Mouse (Mus musculus) intestine, postnatal 0 days (tissue): Measurements from ENCODE around the gene Gng8. TPM values are rescaled to one million over a fixed set of nuclear protein-coding genes. Genes with fewer than 3 reads are reported as not detected.
A peak's percentile ranks its signal among the peaks of the same experiment; 100 is the strongest.

Experiments
- ATAC-seq: fragments of 200-750 bp; cut with Nextera tagmentation; 2 replicates; pipeline ENCODE4 v1.8.0; 2017; ENCODE audit warnings: mild to moderate bottlenecking, moderate TSS enrichment, moderate library complexity
- H3K27ac ChIP-seq: fragments of 300-500 bp; sonication (generic); 2 replicates; pipeline ENCODE4 v1.5.1; 2014; ENCODE audit warnings: mild to moderate bottlenecking, low read depth, low read length, moderate library complexity
- H3K27me3 ChIP-seq: fragments of 300-500 bp; sonication (generic); replicated peaks from 2 replicates; pipeline ENCODE4 v1.6.1; 2014; ENCODE audit warnings: low read length, mixed read lengths; ENCODE audit not compliant: control insufficient read depth, insufficient read depth
- H3K36me3 ChIP-seq: fragments of 300-500 bp; sonication (generic); 2 replicates; pipeline ENCODE4 v1.6.1; 2014; ENCODE audit warnings: mild to moderate bottlenecking, moderate library complexity; ENCODE audit not compliant: control insufficient read depth, insufficient read depth
- H3K4me1 ChIP-seq: fragments of 300-500 bp; sonication (generic); replicated peaks from 2 replicates; pipeline ENCODE4 v1.6.1; 2014; ENCODE audit warnings: antibody characterized with exemption, low read length, mixed read lengths; ENCODE audit not compliant: control insufficient read depth, insufficient read depth
- H3K4me2 ChIP-seq: fragments of 300-500 bp; sonication (generic); replicated peaks from 2 replicates; pipeline ENCODE4 v1.6.1; 2014; ENCODE audit warnings: low read depth, mild to moderate bottlenecking, moderate library complexity
- H3K4me3 ChIP-seq: fragments of 300-500 bp; sonication (generic); 2 replicates; pipeline ENCODE4 v1.5.1; 2014; ENCODE audit warnings: low read depth, low read length
- H3K9ac ChIP-seq: fragments of 300-500 bp; sonication (generic); 2 replicates; pipeline ENCODE4 v1.6.1; 2014; ENCODE audit warnings: mild to moderate bottlenecking, low read depth, low read length
- H3K9me3 ChIP-seq: fragments of 300-500 bp; sonication (generic); 2 replicates; pipeline ENCODE4 v1.6.1; 2016; ENCODE audit warnings: mixed run types; ENCODE audit not compliant: control insufficient read depth
- CTCF ChIP-seq: sonication (generic); IDR thresholded peaks from 2 replicates; pipeline ENCODE4 v1.5.1; 2016; ENCODE audit warnings: low read depth, mild to moderate bottlenecking, control low read depth, antibody characterized with exemption, moderate library complexity
- whole genome bisulfite sequencing: fragments of 180-500 bp; shearing (Covaris S2); extraction: QIAGEN DNeasy Blood & Tissue Kit; methylation state at CpG from one replicate; pipeline ENCODE4 v1.1.7; 2014; 5-methylcytosine and 5-hydroxymethylcytosine counted together
- polyA plus RNA-seq: library from polyadenylated mRNA; unstranded; fragments of >200 nt; fragmentation: Nextera tagmentation; extraction: Ambion mirVana; gene quantifications from 2 replicates; pipeline ENCODE4 v1.2.1, GENCODE M21; 2015

The Gng8 gene
- polyA plus RNA-seq, 1 experiment from 2014 or later, result 4.7 TPM

DNA sequence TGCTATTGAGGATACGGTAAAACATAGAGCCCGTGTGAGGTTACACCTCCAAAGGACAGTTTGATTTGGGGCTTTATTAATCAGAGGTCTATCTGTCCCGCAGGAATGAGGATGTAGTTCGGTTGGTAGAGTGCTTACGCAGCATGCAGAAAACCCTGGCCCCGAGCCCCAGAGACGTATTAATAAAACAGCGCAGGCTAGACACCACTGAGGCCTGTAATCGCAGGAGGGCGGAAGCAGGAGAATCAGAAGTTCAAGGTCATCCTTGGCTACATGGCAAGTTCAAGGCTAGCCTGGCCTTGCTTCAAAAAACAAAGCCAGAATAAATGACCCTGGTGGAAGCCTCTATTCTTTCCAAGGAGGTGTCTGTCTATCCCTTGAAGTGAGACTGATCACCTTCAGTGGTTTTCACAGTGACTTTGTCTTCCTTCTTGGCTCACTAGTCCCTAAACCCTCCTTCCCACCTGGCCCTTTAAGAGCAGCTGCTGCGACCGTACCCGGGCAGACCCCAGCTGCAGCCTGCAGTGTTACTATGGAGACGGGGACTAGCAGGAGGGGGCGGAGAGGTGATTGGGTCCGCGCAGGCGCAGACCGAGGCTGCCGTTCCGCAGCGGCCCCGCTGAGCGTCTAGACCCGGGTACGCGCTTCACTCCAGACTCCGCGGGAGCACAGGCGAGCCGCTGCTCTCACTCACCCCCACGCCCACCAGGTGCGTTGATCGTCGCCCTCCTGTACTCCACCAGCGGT, 52.6 kb downstream of the Gng8 start, which contains the start of gene Pnmal2:
TSS of gene Pnmal2 (plus strand) at position 622 of the 747 bp plus-strand sequence.
- no peak for TF ChIP-seq CTCF
- Histone ChIP-seq H3K27ac (no peak within 1 kb of the TSS), H3K36me3 (no peaks in the 10 kb centered on the region), H3K4me1 (peaks cover 5% of the 10 kb centered on the region; the same call in 1 of the 2 replicates), H3K9me3 (no peaks in the 10 kb centered on the region), H3K9ac (peak within 1 kb of the TSS; percentile 44; the same call in 1 of the 2 replicates), H3K4me2 (peak within 1 kb of the TSS; percentile 78), H3K27me3 (peaks cover 49% of the 10 kb centered on the region), H3K4me3 (peak within 1 kb of the TSS; percentile 57)
- ATAC-seq, result peak; percentile 28; the same call in 1 of the 2 replicates
- WGBS, result 19% methylated on average over 36 of the region's 36 CpGs

DNA sequence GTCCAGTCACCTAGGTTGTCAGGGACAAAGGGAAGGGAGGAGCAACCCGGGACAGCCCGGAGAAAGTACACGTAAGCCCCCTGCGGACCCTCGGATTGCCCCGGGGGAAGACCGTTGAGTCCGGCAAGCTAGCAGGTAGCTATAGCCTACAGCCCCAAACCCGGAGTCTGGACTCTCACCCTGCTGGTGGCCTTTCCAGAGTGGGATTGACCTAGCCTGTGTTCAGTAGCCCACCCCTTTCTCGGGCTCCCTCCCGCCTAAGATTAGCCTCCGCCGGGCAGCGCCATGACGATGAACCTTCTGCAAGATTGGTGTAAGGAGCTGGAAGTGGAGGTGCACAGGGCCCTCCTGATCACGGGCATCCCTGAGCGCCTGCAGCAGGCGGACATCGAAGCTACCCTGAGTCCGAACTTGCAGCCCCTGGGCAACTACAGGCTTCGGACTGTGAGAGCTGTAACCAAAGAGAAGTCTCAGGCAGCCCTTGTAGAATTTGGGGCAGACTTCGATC, 53.3 kb downstream of the Gng8 start:
- no peaks in the 10 kb centered on the region for H3K9me3 ChIP-seq
- WGBS, result 5% methylated on average over 22 of the region's 22 CpGs
- peaks cover 7% of the 10 kb centered on the region; the same call in 1 of the 2 replicates for H3K4me1 ChIP-seq
- peak overlapping the region; percentile 57 for H3K4me3 ChIP-seq
- no peak; the same call in 1 of the 2 replicates for ATAC-seq
- peaks cover 54% of the 10 kb centered on the region for H3K27me3 ChIP-seq
- H3K9ac ChIP-seq, result peak overlapping the region; percentile 44; the same call in 1 of the 2 replicates
- no peak for TF ChIP-seq CTCF
- no peak overlapping the region for H3K27ac ChIP-seq
- no peaks in the 10 kb centered on the region for H3K36me3 ChIP-seq
- H3K4me2 ChIP-seq, result peak overlapping the region; percentile 78

Other genes with a start within 250 kb of the Gng8 start
- not detected in 2 replicates for gene Ceacam15, start 216.1 kb upstream of the Gng8 start, polyA plus RNA-seq
- not detected in 2 replicates for gene Ceacam9, start 169.9 kb upstream of the Gng8 start, polyA plus RNA-seq
- gene Ap2s1, start 153.4 kb upstream of the Gng8 start, polyA plus RNA-seq, result 316 and 329 TPM in 2 replicates
- 19.8 and 22.8 TPM in 2 replicates for gene Slc1a5, start 110.4 kb upstream of the Gng8 start, polyA plus RNA-seq
- 33.7 and 35.8 TPM in 2 replicates for gene Strn4, start 75.9 kb upstream of the Gng8 start, polyA plus RNA-seq
- 12.3 and 12.7 TPM in 2 replicates for gene Fkrp, start 75.1 kb upstream of the Gng8 start, polyA plus RNA-seq
- gene Prkd2, start 48.9 kb upstream of the Gng8 start, polyA plus RNA-seq, result 9.2 and 11.2 TPM in 2 replicates
- 3.4 and 3.7 TPM in 2 replicates for gene Dact3, start 16.5 kb upstream of the Gng8 start, polyA plus RNA-seq
- 1.7 and 1.8 TPM in 2 replicates for gene Ptgir, start 14.7 kb downstream of the Gng8 start, polyA plus RNA-seq
- gene Calm3, start 32.3 kb downstream of the Gng8 start, polyA plus RNA-seq, result 236 and 241 TPM in 2 replicates
- 3.3 and 3.6 TPM in 2 replicates for gene Pnmal2, start 52.9 kb downstream of the Gng8 start, polyA plus RNA-seq
- 2.0 and 2.2 TPM in 2 replicates for gene Pnmal1, start 67.9 kb downstream of the Gng8 start, polyA plus RNA-seq
- gene Gm42372, start 91.3 kb downstream of the Gng8 start, polyA plus RNA-seq, result 0.09 and 0.10 TPM in 2 replicates
- gene Ccdc8, start 100.9 kb downstream of the Gng8 start, polyA plus RNA-seq, result 3.6 and 4.0 TPM in 2 replicates
- 44.4 and 45.0 TPM in 2 replicates for gene Ppp5c, start 136.1 kb downstream of the Gng8 start, polyA plus RNA-seq
- gene Hif3a, start 170.6 kb downstream of the Gng8 start, polyA plus RNA-seq, result 15.9 and 18.4 TPM in 2 replicates
- gene Psg16, start 182.3 kb downstream of the Gng8 start, polyA plus RNA-seq, result 0.33 and 0.46 TPM in 2 replicates